Mouse (Mus musculus): ENCODE measurements around the gene Zmynd11.

DNA sequence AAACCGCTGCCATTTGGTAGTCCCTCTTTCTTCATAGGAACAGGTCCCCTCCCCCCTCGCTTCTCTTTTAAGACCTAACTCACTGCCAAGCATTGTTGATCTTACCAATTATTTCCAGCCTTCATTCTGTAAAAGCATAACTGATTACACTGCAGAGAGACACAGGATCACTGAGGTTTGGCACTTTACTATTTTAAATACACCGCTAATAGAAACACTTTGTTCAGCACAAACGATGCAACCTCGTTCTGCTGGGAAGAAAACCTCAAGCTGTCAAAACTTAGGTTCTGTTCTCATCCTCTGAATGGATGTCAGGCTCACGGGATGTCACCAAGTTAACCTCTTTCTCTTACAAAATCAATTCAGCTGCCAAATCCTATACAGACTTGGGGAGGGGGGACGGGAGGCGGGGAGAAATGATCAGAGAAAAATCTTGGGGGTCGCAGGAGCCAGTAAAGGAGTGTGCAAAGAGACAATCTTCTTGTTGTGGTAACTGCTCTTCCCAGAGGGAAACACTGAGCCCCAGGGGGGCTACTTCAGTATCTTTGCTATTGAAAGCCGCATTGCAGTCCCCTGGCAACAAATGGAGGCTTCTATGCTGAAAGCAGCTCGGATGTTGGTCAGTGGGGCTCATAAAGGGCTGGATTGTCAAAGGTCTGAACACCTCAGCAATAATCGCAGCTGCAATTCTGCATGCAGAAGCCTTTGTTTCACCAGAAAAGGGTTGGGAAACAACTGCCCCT lies 30.9 kb upstream of the Zmynd11 start:
- TF ChIP-seq POLR2A (IDR thresholded peaks at IDR 0.05; ENCODE audit: control insufficient read depth, extremely low read depth, insufficient read depth, low read length, poor library complexity) (no peak), CTCF (IDR thresholded peaks at IDR 0.05; ENCODE audit: borderline replicate concordance, control insufficient read depth, extremely low read depth, insufficient read depth, low read length, poor library complexity) (no peak)
